Mouse (Mus musculus): ENCODE results near the gene Olfr223. TPM values are rescaled to one million over a fixed set of nuclear protein-coding genes. Genes with fewer than 3 reads are reported as not detected.

The Olfr223 gene
- polyA plus RNA-seq (2017; shearing (Covaris generic)) = not detected

DNA sequence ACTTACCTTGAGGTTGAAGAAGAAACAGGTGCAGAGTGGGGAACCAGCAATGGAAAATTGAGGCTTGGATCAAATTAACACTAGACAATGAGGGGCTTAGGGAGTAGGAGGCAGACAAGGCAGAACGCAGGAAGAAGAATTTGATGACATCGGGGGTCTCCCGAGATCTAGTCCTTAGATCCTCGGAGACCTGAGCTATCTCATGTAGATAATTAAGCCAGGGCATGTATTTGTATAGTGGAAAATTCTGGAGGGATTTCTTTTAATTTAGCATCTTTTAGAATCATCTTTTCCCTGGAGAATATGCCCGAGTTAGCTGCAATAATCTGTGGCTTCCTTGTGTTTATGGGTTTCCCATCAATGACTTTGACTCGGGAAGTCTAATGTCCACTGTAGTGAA is at the start of gene Olfr223:
Gene Olfr223, minus strand, starts transcription at position 101 of the 400 bp plus-strand sequence.

DNA sequence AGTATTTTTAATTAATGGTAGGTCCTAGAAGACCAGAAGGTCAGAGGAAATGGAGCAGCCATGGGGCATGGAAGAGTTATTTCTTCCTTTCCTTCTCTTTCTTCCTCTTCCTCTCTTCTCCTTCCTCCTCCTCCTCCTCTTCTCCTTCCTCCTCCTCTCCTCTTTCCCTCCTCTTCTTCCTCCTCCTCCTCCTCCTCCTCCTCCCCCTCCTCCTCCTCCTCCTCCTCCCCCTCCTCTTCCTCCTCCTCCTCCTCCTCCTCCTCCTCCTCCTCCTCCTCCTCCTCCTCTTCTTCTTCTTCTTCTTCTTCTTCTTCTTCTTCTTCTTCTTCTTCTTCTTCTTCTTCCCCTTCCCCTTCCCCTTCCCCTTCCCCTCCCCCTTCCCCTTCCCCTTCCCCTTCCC is 17.0 kb downstream of the Olfr223 start, which contains the start of gene Olfr222:
Gene Olfr222, minus strand, starts transcription at position 101 of the 400 bp plus-strand sequence.

DNA sequence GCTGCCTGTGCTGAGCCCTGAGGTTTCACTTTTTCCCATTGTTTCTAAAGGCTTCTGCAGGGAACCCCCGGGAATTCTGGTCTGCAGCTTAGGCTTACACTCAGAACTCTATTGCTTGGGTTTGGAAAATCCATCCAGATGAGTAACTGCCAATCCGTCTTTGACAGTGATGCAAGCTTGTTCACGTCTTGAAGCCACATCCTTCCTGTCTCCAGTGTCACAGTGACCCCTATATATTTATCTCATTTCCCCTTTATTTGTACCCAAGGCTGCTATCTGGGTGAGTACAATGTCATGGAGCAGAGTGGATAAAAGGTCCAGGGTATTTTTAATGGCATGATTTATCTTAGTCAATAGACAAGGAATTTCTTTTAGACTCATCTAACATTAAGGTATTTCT is 51.8 kb downstream of the Olfr223 start, which contains the start of gene Nlrp3:
Gene Nlrp3, plus strand, starts transcription at position 245 of the 400 bp plus-strand sequence.

Other genes with a start within 250 kb of the Olfr223 start
- gene Prss38, start 217.6 kb downstream of the Olfr223 start, polyA plus RNA-seq (2017; shearing (Covaris generic)) = not detected
- gene Jmjd4, start 143.2 kb downstream of the Olfr223 start, polyA plus RNA-seq (2017; shearing (Covaris generic)) = 10.5 TPM
- gene Snap47, start 142.1 kb downstream of the Olfr223 start, polyA plus RNA-seq (2017; shearing (Covaris generic)) = 58.7 TPM
- 4.1 TPM for gene Zfp867, start 120.8 kb downstream of the Olfr223 start, polyA plus RNA-seq (2017; shearing (Covaris generic))
- 25.6 TPM for gene Zkscan17, start 66.5 kb downstream of the Olfr223 start, polyA plus RNA-seq (2017; shearing (Covaris generic))
- gene Nlrp3, start 51.7 kb downstream of the Olfr223 start, polyA plus RNA-seq (2017; shearing (Covaris generic)) = 0.06 TPM
- gene Olfr222, start 17.1 kb downstream of the Olfr223 start, polyA plus RNA-seq (2017; shearing (Covaris generic)) = not detected
- 81.2 TPM for gene Mprip, start 68.0 kb upstream of the Olfr223 start, polyA plus RNA-seq (2017; shearing (Covaris generic))
- 0.38 TPM for gene Pld6, start 194.4 kb upstream of the Olfr223 start, polyA plus RNA-seq (2017; shearing (Covaris generic))
- gene Flcn, start 216.7 kb upstream of the Olfr223 start, polyA plus RNA-seq (2017; shearing (Covaris generic)) = 55.8 TPM
- 19.7 TPM for gene Nt5m, start 246.2 kb upstream of the Olfr223 start, polyA plus RNA-seq (2017; shearing (Covaris generic))
- gene Cops3, start 246.5 kb upstream of the Olfr223 start, polyA plus RNA-seq (2017; shearing (Covaris generic)) = 96.1 TPM

Measured in CD4-positive, CD25-positive, alpha-beta regulatory T cell (primary cell).